Mouse (Mus musculus): ENCODE measurements around the gene Pdss2.

Gene Pdss2

GRCm38 (mm10) chr10:43310781-43311392 lies 89.6 kb downstream of the Pdss2 start:
- no peak for DNase-seq (ENCODE audit: low read depth, low spot score)

GRCm38 (mm10) chr10:43312211-43312610 lies 90.9 kb downstream of the Pdss2 start:
- no peak for DNase-seq (ENCODE audit: low read depth, low spot score)

DNA sequence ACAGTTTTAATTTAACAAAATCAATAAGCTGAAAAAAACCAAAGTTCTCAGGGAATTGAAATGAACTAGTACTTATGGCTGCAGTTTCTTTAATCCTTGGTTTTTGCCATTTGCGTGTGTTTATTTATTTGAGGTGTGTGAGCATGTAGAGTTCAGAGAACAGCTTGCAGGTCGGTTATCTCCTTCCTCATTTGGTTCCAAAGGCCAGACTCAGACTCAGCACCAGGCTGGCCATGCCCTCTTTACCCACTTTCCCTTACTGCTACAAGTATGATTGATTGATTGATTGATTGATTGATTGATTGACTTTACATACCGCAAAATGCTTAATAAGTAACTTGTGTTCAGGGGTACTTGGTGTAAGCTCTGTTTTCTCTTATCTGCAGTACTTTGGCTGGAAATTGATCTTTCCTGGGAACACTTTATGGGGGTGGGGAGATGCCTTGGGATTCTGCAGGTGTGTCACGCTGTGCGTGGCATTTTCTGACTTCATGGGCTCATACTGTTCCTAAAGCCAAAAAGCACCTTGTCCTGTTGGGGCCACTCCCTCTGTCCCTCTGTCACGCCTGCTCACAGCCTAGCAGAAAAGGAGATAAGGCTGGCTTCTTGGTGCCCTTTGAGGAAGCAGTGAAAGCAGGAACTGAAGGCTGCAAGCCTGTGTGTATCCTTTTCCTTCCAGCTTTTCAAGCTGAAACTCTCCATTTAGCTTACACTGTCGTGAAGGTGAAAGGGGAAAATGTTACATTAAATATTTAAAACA lies 91.6 kb downstream of the Pdss2 start:
- DNase-seq (ENCODE audit: low read depth, low spot score) = no peak

- DNase-seq (ENCODE audit: low read depth, low spot score) = no peak
Observed at GRCm38 (mm10) chr10:43315228-43315627, 93.9 kb downstream of the Pdss2 start.

- DNase-seq (ENCODE audit: low read depth, low spot score) = no peak
Observed at GRCm38 (mm10) chr10:43317327-43317951, 96.2 kb downstream of the Pdss2 start.

DNA sequence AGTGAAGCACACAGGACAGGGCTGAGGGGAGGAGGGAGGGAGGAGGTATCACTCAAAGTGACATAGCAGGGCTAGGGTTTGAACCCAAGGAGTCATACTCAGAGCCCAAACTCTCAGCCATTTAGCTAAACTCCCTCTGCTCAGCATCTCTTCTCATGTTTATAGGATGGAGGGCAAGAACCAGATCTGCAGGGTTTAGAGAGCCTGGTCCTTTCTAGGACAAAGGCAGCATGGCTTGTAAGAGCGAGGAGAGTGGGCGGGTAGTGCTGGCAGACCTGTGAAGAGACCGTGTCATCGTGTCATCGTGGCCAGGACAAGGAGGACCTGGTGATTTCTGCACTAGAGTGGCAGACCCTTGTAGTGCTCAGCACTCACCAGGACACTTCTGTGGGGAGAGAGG lies 99.7 kb downstream of the Pdss2 start:
- DNase-seq (ENCODE audit: low read depth, low spot score) = no peak

GRCm38 (mm10) chr10:43322446-43323178 lies 101.3 kb downstream of the Pdss2 start:
- DNase-seq (ENCODE audit: low read depth, low spot score) = no peak

GRCm38 (mm10) chr10:43323386-43323785 lies 102.1 kb downstream of the Pdss2 start:
- DNase-seq (ENCODE audit: low read depth, low spot score) = no peak

GRCm38 (mm10) chr10:43329813-43330212 lies 108.5 kb downstream of the Pdss2 start:
- no peak for DNase-seq (ENCODE audit: low read depth, low spot score)

DNA sequence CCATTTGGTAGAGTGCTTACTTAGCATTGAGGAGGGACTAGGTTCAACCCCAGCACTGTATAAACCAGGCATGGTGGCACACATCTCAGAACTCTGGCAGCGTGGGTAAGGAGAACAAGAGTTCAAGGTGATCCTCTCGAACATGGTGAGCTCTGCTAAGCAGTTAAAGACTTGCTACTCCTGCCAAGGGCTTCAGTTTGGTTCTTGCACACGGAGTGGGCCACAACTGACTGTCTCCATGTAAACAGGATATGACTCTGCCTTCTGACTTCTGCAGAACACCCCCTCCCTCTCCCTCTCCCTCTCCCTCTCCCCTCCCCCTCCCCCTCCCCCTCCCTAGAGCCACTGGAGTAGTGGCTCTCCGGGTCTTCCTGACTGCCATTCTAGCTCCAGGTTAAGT lies 109.4 kb downstream of the Pdss2 start:
- DNase-seq (ENCODE audit: low read depth, low spot score) = no peak

DNA sequence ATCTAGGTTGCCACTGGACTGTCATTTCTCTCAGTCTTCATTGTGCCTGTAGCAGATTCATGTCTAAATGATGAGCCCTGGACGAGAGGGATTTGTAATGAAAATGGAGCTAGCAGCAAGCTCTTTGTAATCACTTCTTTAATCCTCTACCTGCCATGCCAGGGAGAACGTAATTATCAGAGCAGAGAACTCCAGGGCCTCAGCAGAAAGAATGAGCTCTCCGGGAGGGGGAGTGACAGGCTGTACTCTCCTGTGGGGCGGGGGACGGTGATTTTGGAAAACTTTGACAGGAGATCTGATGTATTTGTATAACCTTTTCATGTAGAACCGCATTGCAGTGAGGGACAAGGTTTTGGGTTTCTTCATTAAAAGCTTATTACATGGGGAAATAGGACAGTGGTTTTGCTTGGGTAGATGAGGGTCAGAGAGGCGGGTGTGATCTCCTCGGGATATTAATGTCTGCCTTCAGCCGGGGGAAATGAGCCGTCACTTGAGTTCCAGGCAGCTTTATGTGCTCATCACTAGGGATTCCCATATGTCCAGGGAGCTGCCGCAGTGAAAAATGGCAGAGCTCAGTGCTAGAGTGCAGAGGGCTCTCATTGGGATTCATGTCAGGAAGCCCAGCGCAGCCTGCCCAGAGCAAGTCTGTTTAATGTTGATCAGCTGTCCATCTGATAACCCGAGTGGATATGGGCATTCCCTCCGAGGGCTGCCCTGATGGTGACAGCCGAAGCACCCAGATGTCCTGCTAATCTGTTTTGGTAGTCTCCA lies 110.8 kb downstream of the Pdss2 start:
- no peak for DNase-seq (ENCODE audit: low read depth, low spot score)

- DNase-seq (ENCODE audit: low read depth, low spot score) = no peak
Observed at GRCm38 (mm10) chr10:43335874-43336273, 114.6 kb downstream of the Pdss2 start.

GRCm38 (mm10) chr10:43337110-43337509 lies 115.8 kb downstream of the Pdss2 start:
- no peak for DNase-seq (ENCODE audit: low read depth, low spot score)

- no peak for DNase-seq (ENCODE audit: low read depth, low spot score)
Observed at GRCm38 (mm10) chr10:43339811-43340210, 118.5 kb downstream of the Pdss2 start.

- no peak for DNase-seq (ENCODE audit: low read depth, low spot score)
Observed at GRCm38 (mm10) chr10:43349718-43350117, 128.4 kb downstream of the Pdss2 start.

DNA sequence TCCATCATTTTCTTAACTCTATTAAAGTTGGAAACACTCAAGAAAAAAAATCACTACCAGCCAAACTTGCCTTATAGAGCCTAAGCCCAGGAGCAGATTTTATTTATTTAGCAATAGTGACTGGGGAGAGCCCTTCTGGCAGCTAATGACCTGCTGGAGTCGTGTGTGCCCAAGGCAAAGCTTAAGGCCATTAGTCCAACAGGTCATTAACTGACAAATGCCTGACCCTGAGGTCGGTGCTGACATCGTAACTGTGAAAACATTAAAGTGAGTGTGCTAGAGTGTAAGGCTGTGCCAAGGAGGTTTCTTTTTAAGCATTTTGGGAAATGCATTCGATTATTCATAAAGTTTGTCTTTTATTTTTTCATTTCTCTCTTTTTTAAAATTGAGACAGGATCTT lies 136.6 kb downstream of the Pdss2 start:
- no peak for DNase-seq (ENCODE audit: low read depth, low spot score)

- no peak for DNase-seq (ENCODE audit: low read depth, low spot score)
Observed at GRCm38 (mm10) chr10:43362947-43363346, 141.7 kb downstream of the Pdss2 start.

- DNase-seq (ENCODE audit: low read depth, low spot score) = no peak
Observed at GRCm38 (mm10) chr10:43363431-43363851, 142.2 kb downstream of the Pdss2 start.

GRCm38 (mm10) chr10:43365909-43366308 lies 144.6 kb downstream of the Pdss2 start:
- DNase-seq (ENCODE audit: low read depth, low spot score) = no peak

- no peak for DNase-seq (ENCODE audit: low read depth, low spot score)
Observed at GRCm38 (mm10) chr10:43368611-43369010, 147.3 kb downstream of the Pdss2 start.

- DNase-seq (ENCODE audit: low read depth, low spot score) = peak; percentile 67
Observed at GRCm38 (mm10) chr10:43372315-43372714, 151.0 kb downstream of the Pdss2 start.

Data from skeletal muscle tissue, adult 2 months (tissue).